In genomic region chr10:79862049-79862788, GRCm38 (mm10) we compare ENCODE assay signal across 15 mouse cellular contexts. TPM values are rescaled to one million over a fixed set of nuclear protein-coding genes. Genes with fewer than 3 reads are reported as not detected.
DNase-seq lines count a peak whose midpoint lies in the region.
"Had no signal": no experiment of that assay in that cellular context is flagged by ENCODE, and none has a peak within 500 bp of the region (broad histone marks: within the 10 kb centered on the region; RNA-seq: fewer than 3 reads in every experiment).

No protein-coding gene starts in this region.

- DNase-seq in cerebellum, postnatal 10 days = peak; percentile 50 to 55
- DNase-seq in cerebellum, adult 8-10 months = no peak
- peak; percentile 14 for DNase-seq in kidney, adult 9 months
- no peak for DNase-seq in kidney, adult 11 months
- DNase-seq in right cerebral cortex, postnatal 4 days = peak; percentile 12
- DNase-seq in right cerebral cortex, postnatal 14 days = no peak
- DNase-seq in left cerebral cortex, adult 18-20 months (ENCODE audit: low spot score in 2 of 2) = no peak
- DNase-seq in urinary bladder, adult 18-20 months (ENCODE audit: low spot score in 2 of 2) = no peak
- DNase-seq: adrenal gland, postnatal 25 days; heart, adult 2 months; heart, postnatal 4 days; left cerebral cortex, postnatal 4 days; lung, postnatal 36 days; spleen, adult 18-20 months had no signal

RNA-seq across cellular contexts. Expression of gene Ptbp1, which starts 8.0 kb away (rescaled TPM):
- 10 to 100 TPM; 54.3 to 62.5 TPM for total RNA-seq in left cerebral cortex, adult 18-20 months (2021)

RNA-seq across cellular contexts. Expression of gene Prtn3, which starts 12.1 kb away (rescaled TPM):
- total RNA-seq in left cerebral cortex, adult 18-20 months (2021) = 1 to 10 TPM; 2.2 to 2.3 TPM
- total RNA-seq: adrenal gland, postnatal 25 days; heart, postnatal 4 days had no signal

RNA-seq across cellular contexts. Expression of gene Plppr3, which starts 12.2 kb away (rescaled TPM):
- total RNA-seq in left cerebral cortex, adult 18-20 months (2021) = 10 to 100 TPM; 55.6 to 58.0 TPM

RNA-seq across cellular contexts. Expression of gene Elane, which starts 23.8 kb away (rescaled TPM):
- total RNA-seq in left cerebral cortex, adult 18-20 months (2021) = not detected
- total RNA-seq: adrenal gland, postnatal 25 days; heart, adult 2 months; heart, postnatal 4 days; layer of hippocampus, postnatal 14 days; left cerebral cortex, postnatal 4 days had no signal

RNA-seq across cellular contexts. Expression of gene Cfd, which starts 28.4 kb away (rescaled TPM):
- not detected for total RNA-seq in left cerebral cortex, adult 18-20 months (2021)
- total RNA-seq: layer of hippocampus, postnatal 14 days; left cerebral cortex, postnatal 4 days had no signal

Comparison
In these comparisons a context has a peak if more than half of its experiments do, and no peak if none do; other contexts are left out.
1. DNase-seq: peak in cerebellum, postnatal 10 days (2 of 2), kidney, adult 9 months (single experiment) and right cerebral cortex, postnatal 4 days (single experiment); none in cerebellum, adult 8-10 months (single experiment), kidney, adult 11 months (single experiment), right cerebral cortex, postnatal 14 days (single experiment), left cerebral cortex, adult 18-20 months (0 of 2) and urinary bladder, adult 18-20 months (0 of 2).